Mouse (Mus musculus) forebrain, postnatal 0 days (tissue): Measurements from ENCODE around the gene Cd3eap. TPM values are rescaled to one million over a fixed set of nuclear protein-coding genes. Genes with fewer than 3 reads are reported as not detected.

Source experiments
- ATAC-seq: fragments of 200-750 bp; cut with Nextera tagmentation; 2 replicates; pipeline ENCODE4 v1.8.0; 2017; ENCODE audit warnings: mild to moderate bottlenecking, moderate library complexity
- DNase-seq: peaks from one replicate; pipeline ENCODE4 v3.0.0-alpha.2; 2015
- H3K27ac ChIP-seq: fragments of 300-500 bp; sonication (generic); 2 replicates; pipeline ENCODE4 v1.5.1; 2014; ENCODE audit warnings: low read depth, mild to moderate bottlenecking, antibody characterized with exemption, low read length, moderate library complexity, mixed read lengths
- H3K27me3 ChIP-seq: fragments of 300-500 bp; sonication (generic); 2 replicates; pipeline ENCODE4 v1.6.1; 2014; ENCODE audit warnings: mild to moderate bottlenecking, low read length, mixed read lengths; ENCODE audit not compliant: insufficient read depth
- H3K36me3 ChIP-seq: fragments of 300-500 bp; sonication (generic); 2 replicates; pipeline ENCODE4 v1.6.1; 2014; ENCODE audit warnings: mild to moderate bottlenecking, moderate library complexity; ENCODE audit not compliant: insufficient read depth
- H3K4me1 ChIP-seq: fragments of 300-500 bp; sonication (generic); 2 replicates; pipeline ENCODE4 v1.6.1; 2014; ENCODE audit warnings: antibody characterized with exemption; ENCODE audit not compliant: insufficient read depth
- H3K4me2 ChIP-seq: fragments of 300-500 bp; sonication (generic); 2 replicates; pipeline ENCODE4 v1.6.1; 2014; ENCODE audit warnings: low read depth, mild to moderate bottlenecking, moderate library complexity
- H3K4me3 ChIP-seq: fragments of 300-500 bp; sonication (generic); 2 replicates; pipeline ENCODE4 v1.5.1; 2014; ENCODE audit warnings: low read depth, low read length, mixed read lengths
- H3K9ac ChIP-seq: fragments of 300-500 bp; sonication (generic); 2 replicates; pipeline ENCODE4 v1.6.1; 2014; ENCODE audit warnings: mild to moderate bottlenecking
- H3K9me3 ChIP-seq: fragments of 300-500 bp; sonication (generic); 2 replicates; pipeline ENCODE4 v1.6.1; 2016; ENCODE audit warnings: low read length
- CTCF ChIP-seq: sonication (generic); IDR thresholded peaks from 2 replicates; pipeline ENCODE4 v1.5.1; 2016; ENCODE audit warnings: antibody characterized with exemption, control low read depth, low read depth
- WGBS: fragments of 180-500 bp; shearing (Covaris S2); extraction: QIAGEN DNeasy Blood & Tissue Kit; methylation state at CpG from one replicate; pipeline ENCODE4 v1.1.7; 2014; 5-methylcytosine and 5-hydroxymethylcytosine counted together
- polyA plus RNA-seq: library from polyadenylated mRNA; unstranded; fragments of >200 nt; fragmentation: Nextera tagmentation; extraction: Ambion mirVana; gene quantifications from 2 replicates; pipeline ENCODE4 v1.2.1, GENCODE M21; 2015
- total RNA-seq: library from RNA; depleted of rRNA; stranded (reverse); fragments of >200 nt; gene quantifications from 2 replicates; pipeline ENCODE4 v1.2.3, GENCODE M21; 2014

Gene Cd3eap
- total and polyA plus RNA-seq, 2 experiments from 2014 or later, result 12.1 to 21.6 TPM

DNA sequence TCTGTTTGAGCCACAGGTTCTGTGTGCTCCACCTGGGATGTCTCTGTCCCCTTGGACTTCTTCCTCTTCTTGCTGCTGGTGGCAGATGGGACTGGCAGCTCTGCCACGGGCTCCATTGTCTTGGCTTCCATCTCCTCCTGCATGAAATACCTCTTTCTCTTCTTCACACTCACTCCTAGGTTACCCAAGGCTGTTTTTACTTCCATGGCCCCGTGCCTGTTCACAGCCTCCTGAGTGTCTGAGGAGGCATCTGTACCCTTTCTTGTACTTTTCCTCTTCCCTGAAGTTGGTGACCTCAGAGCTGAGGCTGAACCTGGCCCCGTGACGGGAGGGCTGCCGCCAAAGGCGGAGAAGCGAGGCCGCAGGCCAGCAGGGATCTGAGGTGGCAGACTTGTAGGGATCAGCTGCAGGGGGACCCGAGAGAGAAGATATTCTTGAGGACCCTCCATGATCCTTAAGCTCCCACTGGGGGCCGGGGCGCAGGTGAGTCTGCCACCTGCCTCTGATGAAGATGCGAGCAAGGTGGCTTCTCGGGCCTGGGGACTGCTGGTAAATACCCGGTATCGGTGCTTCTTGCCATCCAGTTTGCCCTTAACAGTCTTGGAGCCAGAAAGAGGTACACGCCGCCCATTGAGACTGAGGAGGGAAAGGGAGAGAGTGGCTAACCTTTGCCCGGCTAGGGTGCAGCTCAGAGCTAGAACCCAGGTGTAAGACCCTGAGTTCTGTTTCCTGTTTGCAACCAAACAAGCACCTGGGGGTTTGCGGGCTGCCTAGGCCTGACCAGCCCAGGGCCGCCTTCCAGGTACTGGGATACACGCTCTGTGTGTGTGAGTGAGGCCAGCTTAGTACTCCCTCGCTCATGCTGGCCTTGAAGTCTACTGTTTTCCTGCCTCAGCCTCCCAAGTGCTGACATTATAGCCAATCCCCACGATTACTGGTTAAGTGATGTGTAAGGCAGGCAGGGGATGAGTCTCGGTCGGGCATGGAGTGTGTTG, 1.6 kb downstream of the Cd3eap start:
- no peak for TF ChIP-seq CTCF

DNA sequence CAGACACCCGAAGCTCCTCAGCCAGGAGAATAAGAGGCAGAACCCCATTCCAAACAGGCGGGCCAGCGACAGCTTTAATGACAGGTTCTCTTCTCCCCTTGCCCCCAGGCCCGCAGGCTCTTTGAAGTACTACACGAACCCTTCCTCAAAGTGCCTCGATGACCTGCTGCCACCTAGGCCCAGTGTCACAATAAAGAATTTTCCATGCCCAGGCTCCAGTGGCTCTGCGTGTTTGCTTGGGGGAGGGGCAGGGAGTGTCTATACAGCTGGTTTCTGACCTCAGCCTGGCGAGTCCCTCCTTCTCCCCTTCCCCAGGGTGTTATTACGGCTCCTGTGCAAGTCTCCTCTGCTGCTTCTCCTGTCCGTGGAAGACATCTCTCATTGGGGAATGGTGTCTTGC, 3.0 kb downstream of the Cd3eap start:
- TF ChIP-seq CTCF, result no peak
- no peaks in the 10 kb centered on the region; the same call in 1 of the 2 replicates for H3K4me1 ChIP-seq
- H3K4me2 ChIP-seq, result no peak overlapping the region
- no peak overlapping the region for H3K9ac ChIP-seq
- no peak for DNase-seq
- H3K9me3 ChIP-seq, result no peaks in the 10 kb centered on the region
- no peaks in the 10 kb centered on the region for H3K27me3 ChIP-seq
- H3K36me3 ChIP-seq, result peaks cover 25% of the 10 kb centered on the region
- no peak overlapping the region for H3K4me3 ChIP-seq
- no peak overlapping the region for H3K27ac ChIP-seq
- 86% methylated on average over 10 of the region's 10 CpGs for WGBS
- no peak for ATAC-seq

More for the DNA sequence above, 1.6 kb downstream of the Cd3eap start:
- WGBS, result 93% methylated on average over 25 of the region's 25 CpGs
- no peak for ATAC-seq
- no peak for DNase-seq
- Histone ChIP-seq H3K4me1 (no peaks in the 10 kb centered on the region; the same call in 1 of the 2 replicates), H3K27me3 (no peaks in the 10 kb centered on the region), H3K27ac (no peak overlapping the region), H3K9me3 (no peaks in the 10 kb centered on the region), H3K36me3 (peaks cover 25% of the 10 kb centered on the region), H3K4me2 (0 out of 2 replicates have a peak overlapping the region, but pooled peaks have one; percentile 95), H3K4me3 (no peak overlapping the region), H3K9ac (no peak overlapping the region; the same call in 1 of the 2 replicates)

DNA sequence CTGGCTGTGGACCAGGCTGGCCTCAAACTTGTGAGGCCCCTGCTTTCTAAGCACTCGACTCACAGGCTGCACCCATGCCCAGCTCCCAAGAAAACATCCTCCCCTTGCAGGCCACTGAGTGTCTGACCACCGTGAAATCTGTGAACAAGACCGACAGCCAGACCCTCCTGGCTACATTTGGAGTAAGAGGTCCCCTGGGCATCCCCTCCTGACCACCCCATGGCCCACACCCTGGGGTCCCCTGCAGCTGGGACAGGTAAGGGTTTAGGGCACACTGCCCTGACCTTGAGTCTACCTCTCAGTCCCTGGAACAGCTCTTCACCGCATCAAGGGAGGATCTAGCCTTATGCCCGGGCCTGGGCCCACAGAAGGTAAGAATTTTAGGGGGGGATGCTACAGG, 4.3 kb downstream of the Cd3eap start:
- no peak for DNase-seq
- no peaks in the 10 kb centered on the region; the same call in 1 of the 2 replicates for H3K4me1 ChIP-seq
- no peaks in the 10 kb centered on the region for H3K9me3 ChIP-seq
- 94% methylated on average over 5 of the region's 5 CpGs for WGBS
- peaks cover 36% of the 10 kb centered on the region for H3K36me3 ChIP-seq
- H3K9ac ChIP-seq, result no peak overlapping the region
- ATAC-seq, result no peak
- H3K27me3 ChIP-seq, result no peaks in the 10 kb centered on the region
- H3K4me3 ChIP-seq, result no peak overlapping the region
- no peak overlapping the region for H3K27ac ChIP-seq
- H3K4me2 ChIP-seq, result no peak overlapping the region
- TF ChIP-seq CTCF, result no peak

GRCm38 (mm10) chr7:19350221-19350620, 9.1 kb downstream of the Cd3eap start:
- WGBS, result 94% methylated on average over 8 of the region's 8 CpGs
- H3K4me1 ChIP-seq, result peaks cover 7% of the 10 kb centered on the region; the same call in 1 of the 2 replicates
- H3K4me3 ChIP-seq, result no peak overlapping the region
- H3K27me3 ChIP-seq, result no peaks in the 10 kb centered on the region
- ATAC-seq, result no peak
- no peak for DNase-seq
- peaks cover 45% of the 10 kb centered on the region for H3K36me3 ChIP-seq
- no peak overlapping the region for H3K4me2 ChIP-seq
- no peak overlapping the region for H3K9ac ChIP-seq
- no peak overlapping the region for H3K27ac ChIP-seq
- no peak for TF ChIP-seq CTCF
- H3K9me3 ChIP-seq, result no peaks in the 10 kb centered on the region

DNA sequence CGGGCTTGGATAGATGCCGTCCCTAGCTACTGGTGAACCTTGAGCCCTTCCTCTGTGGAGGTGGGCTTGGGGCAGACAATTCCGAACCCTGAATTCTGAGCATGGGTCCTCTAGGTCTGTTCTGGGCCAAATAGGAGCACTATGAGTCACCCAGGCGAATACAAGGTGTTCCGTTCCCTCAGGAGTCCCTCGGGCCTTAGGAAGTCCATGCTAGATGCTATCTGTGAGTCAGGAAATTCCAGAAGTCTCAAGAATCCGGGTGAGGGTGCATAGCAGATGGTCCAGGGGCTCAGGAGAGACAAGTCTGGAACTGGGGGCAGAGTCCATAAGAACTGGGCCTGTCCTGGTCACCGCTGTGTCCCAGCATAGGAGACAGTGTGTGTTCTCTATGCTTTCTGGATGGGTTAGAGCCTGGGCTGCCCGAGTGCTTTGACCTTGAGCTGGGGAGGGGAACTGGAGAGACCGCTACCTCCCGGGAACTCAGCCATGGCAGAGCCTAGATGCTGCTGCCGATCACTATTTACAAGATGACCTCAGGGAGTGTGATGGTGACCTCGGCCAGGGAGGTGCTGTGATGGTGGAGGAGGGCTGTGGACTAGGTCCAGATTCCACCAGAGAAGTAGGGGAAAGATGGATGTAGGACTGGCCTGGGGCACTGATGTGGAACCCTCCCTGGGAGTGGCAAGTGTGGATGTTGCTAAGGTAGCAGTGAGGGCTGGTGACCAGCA, 9.9 kb downstream of the Cd3eap start:
- Histone ChIP-seq H3K9ac (no peak overlapping the region), H3K4me2 (no peak overlapping the region), H3K27me3 (no peaks in the 10 kb centered on the region), H3K4me3 (no peak overlapping the region), H3K9me3 (no peaks in the 10 kb centered on the region), H3K27ac (no peak overlapping the region), H3K4me1 (peaks cover 11% of the 10 kb centered on the region), H3K36me3 (peaks cover 39% of the 10 kb centered on the region)
- no peak for TF ChIP-seq CTCF
- 91% methylated on average over 13 of the region's 13 CpGs for WGBS
- DNase-seq, result no peak
- no peak for ATAC-seq

DNA sequence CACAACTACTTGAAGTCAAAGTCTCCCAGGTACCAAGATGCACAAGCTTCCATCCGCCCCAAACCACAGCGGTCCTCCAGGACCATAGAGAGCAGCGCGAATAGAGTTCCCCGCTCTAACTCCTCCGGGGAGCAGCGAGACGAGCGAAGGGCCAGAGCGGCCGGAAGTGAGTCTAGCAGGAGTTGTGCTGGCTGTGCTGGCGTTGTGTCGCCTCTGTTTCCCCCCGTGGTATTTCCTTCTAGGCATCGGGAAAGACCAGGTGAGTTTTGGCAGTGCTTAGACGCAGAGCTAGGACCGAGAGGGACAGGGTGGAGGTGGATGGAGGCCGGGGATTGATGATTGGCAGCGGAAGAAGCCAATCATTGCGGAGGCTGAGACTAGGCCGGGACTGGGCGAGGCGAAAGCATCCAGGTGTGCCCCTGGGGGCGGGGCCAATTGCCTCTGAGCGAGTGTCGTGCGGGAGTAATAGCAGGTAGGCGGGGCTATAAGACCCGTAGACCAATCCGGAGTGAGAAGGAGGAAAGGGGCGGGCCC, 14.3 kb downstream of the Cd3eap start:
- Histone ChIP-seq H3K36me3 (peaks cover 19% of the 10 kb centered on the region), H3K9me3 (no peaks in the 10 kb centered on the region), H3K9ac (peak overlapping the region; percentile 79), H3K4me1 (peaks cover 19% of the 10 kb centered on the region), H3K4me2 (peak overlapping the region; percentile 81), H3K27ac (peak overlapping the region; percentile 89), H3K27me3 (no peaks in the 10 kb centered on the region), H3K4me3 (peak overlapping the region; percentile 73)
- TF ChIP-seq CTCF, result no peak
- 2% methylated on average over 31 of the region's 31 CpGs for WGBS
- DNase-seq (peak; percentile 96), ATAC-seq (peak; percentile 95)
